Mouse (Mus musculus): ENCODE measurements around the gene Trp53bp1.

Trp53bp1 gene

GRCm38 (mm10) chr2:121249758-121250157 is 21.4 kb downstream of the Trp53bp1 start:
- in situ Hi-C loops (cut with MboI, MseI) = no loop called here

DNA sequence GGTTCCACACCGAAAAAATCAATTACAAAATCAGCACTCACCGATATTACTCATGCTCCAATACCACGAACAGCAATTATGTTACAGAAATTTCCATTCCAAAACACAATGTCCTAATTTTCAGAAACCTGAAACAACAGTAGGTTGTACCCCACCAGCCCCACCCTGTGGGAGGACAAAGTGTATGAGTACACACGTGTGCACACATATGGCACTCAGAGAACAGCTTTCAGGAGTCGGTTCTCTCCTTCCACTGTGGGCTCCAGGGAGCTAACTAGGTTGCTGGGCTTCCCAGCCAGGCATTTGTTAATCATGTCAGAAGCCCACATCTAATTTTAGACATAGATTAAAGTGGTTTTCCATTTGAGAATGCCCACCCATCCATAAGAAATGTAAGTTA is 27.1 kb downstream of the Trp53bp1 start:
- in situ Hi-C loops (cut with MboI, MseI) = no loop called here

DNA sequence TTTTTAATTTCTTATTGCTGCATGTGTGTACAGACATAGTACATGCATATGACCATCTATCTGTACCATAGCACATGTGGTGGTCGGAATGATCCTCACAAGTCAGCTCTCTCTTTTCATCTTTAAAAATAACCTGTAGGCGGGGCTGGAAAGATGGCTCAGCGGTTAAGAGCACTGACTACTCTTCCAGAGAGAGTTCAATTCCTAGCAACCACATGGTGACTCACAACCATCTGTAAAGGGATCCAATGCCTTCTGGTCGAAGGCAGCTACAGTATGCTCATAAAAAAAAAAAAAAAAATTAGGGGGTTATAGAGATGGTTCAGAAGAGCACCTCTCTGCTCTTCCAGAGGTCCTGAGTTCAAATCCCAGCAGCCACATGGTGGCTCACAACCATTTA is 31.8 kb downstream of the Trp53bp1 start:
- in situ Hi-C loops (cut with MboI, MseI) = no loop called here

DNA sequence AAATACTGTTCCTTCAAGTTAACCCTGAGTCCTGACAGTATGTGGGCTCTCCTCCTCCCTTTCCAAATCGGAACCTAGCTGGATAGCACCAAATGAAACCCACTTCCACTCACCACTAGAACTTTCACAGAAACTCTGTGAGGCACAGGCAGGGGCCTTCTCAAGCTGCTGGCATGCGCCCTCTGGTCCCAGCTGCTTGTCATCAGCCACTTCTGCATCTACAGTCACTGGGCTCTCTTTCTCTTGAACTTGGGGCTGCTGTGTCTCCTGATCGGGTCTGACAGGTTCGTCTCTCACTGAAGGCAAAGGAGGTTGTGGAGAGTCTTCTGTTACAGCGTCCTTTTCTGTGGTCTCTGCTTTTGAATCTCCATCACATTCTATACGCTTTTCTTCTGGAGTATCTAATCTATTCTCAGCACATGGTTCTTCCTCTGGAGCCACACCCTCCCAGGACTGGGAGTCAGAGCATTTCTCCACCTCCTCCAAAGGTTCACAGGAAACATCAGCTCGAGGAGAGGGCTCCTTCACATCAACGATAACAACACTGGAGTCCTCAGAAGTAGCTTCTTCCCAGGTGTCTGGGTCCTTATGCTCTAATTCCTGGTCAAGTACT is 35.6 kb downstream of the Trp53bp1 start:
- in situ Hi-C loops (cut with MboI, MseI) = no loop called here

- in situ Hi-C loops (cut with MboI, MseI) = no loop called here
Measured at GRCm38 (mm10) chr2:121228135-121228534, 43.1 kb downstream of the Trp53bp1 start.

- in situ Hi-C loops (cut with MboI, MseI) = no loop called here
Measured at GRCm38 (mm10) chr2:121223010-121223409, 48.2 kb downstream of the Trp53bp1 start.

- in situ Hi-C loops (cut with MboI, MseI) = loop anchor here (10.0 kb wide), 1 partner anchor 165 kb away; the partner anchor contains the start of gene Strc
Measured at GRCm38 (mm10) chr2:121219994-121220393, 51.2 kb downstream of the Trp53bp1 start.

GRCm38 (mm10) chr2:121219177-121219576 is 52.0 kb downstream of the Trp53bp1 start:
- in situ Hi-C loops (cut with MboI, MseI) = loop anchor here (10.0 kb wide), 1 partner anchor 166 kb away; the partner anchor contains the start of gene Strc

- in situ Hi-C loops (cut with MboI, MseI) = loop anchor here (10.0 kb wide), 1 partner anchor 170 kb away; the partner anchor contains the start of gene Strc
Measured at GRCm38 (mm10) chr2:121214491-121214890, 56.7 kb downstream of the Trp53bp1 start.

DNA sequence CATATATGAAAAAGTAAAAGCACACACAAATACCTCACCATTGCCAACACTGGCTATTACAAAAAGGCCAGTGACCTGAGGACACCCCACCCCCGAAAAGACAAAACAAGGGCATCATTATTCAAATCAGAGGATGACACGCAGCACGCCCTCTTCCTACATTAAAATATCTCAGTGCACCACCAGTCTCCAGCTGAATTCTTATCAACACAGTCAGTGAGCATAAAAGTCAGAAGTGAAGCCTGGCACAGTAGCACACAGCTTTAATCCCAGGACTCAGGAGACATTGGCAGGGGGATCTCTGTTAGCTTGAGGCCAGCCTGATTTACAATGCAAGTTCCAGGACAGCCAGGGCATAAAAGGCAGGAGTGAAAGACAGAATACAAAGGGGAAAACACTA is 64.7 kb downstream of the Trp53bp1 start:
- in situ Hi-C loops (cut with MboI, MseI) = no loop called here

DNA sequence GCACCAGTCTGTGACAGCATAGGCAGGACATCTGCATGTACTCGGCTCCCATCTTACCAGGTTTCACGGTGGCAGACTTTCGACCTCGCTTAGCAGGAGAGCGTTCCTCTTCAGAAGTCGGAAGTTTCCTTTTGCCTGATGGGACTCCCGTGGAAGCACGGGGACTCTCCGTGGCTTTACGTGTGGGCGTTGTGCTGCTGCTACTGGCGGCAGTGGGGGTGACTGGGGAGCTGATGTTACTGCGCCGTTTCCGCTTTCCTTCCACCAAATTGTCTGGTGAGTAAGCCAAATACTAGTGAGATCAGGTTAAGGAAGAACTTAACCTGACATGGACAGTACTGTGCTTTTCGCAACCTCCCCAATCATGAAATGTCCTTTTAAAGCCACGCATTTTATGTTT is 66.9 kb downstream of the Trp53bp1 start:
- in situ Hi-C loops (cut with MboI, MseI) = no loop called here

- in situ Hi-C loops (cut with MboI, MseI) = no loop called here
Measured at GRCm38 (mm10) chr2:121195466-121195865, 75.7 kb downstream of the Trp53bp1 start.

DNA sequence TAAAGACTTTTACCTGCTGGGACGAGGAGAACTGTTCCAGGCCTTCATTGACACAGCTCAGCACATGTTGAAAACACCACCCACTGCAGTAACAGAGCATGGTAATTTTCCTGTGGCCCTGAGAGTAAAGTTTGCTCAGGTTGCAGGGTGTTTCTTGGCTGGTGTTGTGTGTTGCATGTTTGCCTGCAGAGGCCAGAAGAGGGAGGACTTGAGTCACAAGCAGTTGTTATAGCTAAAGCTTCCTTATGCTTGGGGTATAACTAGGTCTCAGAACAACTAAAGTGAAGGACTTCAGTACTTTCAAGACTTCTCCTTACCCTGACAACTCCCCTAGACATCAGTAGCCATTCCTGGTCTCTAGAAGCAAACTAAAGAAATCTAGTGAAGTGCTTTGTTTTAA is 82.7 kb downstream of the Trp53bp1 start:
- in situ Hi-C loops (cut with MboI, MseI) = loop anchor here (10.0 kb wide), 1 partner anchor 314 kb away; no protein-coding TSS in a partner anchor

DNA sequence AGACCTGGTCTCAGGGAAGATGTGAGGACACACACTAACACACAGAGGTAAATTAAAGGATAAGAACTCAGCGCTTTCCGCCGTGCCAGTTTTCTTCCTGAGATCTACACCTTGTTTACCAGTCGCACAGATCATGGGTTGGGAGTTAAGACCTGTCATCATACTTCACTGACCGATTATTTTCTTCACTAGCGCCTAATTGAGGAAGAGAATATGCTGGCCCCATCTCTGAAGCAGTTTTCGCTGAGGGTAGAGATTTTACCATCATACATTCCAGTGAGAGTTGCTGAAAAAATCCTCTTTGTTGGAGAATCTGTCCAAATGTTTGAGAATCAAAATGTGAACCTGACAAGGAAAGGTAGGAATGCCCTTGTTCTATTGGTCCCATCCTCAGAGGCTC is 87.1 kb downstream of the Trp53bp1 start:
- in situ Hi-C loops (cut with MboI, MseI) = loop anchor here (10.0 kb wide), 1 partner anchor 309 kb away; no protein-coding TSS in a partner anchor

DNA sequence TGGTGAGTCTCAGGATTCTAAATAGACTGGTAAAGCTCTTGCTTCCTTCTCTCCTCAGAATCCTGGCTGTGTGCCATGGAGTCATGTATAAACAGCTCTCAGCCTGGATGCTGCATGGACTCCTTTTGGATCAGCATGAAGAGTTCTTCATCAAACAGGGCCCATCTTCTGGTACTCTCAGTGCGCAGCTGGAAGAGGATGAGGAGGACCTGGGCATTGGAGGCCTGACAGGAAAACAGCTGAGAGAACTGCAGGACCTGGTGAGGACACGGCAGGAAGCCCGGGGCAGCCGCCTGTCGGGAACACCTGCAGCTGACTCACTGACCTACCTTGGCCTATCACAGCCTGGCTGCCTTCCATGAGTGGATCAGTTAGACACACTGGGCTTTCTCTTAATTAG is 87.8 kb downstream of the Trp53bp1 start:
- in situ Hi-C loops (cut with MboI, MseI) = loop anchor here (10.0 kb wide), 1 partner anchor 309 kb away; no protein-coding TSS in a partner anchor

- in situ Hi-C loops (cut with MboI, MseI) = no loop called here
Measured at GRCm38 (mm10) chr2:121178828-121179479, 92.3 kb downstream of the Trp53bp1 start.

DNA sequence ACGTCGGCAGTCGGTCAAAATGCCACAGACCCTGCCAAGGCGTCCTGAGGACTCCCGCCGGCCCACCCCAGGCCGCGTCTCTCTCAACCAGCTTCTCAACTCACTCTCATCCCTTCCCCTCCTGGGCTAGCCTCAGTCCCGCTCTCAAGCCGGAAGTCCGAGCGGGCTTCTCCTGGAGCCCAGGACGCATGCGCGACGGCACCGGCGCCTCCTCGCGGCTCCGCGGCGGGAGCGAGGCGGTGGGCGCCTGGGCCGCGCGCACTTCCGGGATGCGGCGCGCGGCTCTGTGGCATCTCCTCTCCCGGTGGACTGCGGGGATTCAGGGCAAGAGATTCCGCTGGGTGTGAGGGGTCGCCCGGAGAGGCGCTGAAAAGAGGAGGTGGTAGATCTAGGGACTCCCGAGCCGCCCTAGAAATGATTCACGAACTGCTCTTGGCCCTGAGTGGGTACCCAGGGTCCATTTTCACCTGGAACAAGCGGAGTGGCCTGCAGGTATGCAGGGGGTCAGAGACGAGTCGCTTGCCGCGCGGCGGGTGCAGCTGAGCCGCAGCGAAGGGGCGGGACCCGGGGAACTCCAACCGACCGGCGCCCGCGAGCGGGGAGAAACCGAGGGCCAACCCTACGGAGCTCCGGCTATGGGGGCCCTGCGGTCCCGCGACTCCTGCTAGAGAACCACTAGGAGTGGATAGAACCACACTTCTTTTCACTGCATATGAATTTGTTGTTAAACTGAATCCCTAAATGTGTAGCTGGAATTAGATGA is 100.0 kb downstream of the Trp53bp1 start, which contains the start of gene Zscan29:
Gene Zscan29 (minus strand): TSS at position 146 of the 763 bp plus-strand sequence.
- in situ Hi-C loops (cut with MboI, MseI) = no loop called here

- in situ Hi-C loops (cut with MboI, MseI) = no loop called here
Measured at GRCm38 (mm10) chr2:121170481-121170971, 100.7 kb downstream of the Trp53bp1 start, which contains the start of gene Tubgcp4. Gene Tubgcp4, plus strand, starts transcription at chr2:121170654.

DNA sequence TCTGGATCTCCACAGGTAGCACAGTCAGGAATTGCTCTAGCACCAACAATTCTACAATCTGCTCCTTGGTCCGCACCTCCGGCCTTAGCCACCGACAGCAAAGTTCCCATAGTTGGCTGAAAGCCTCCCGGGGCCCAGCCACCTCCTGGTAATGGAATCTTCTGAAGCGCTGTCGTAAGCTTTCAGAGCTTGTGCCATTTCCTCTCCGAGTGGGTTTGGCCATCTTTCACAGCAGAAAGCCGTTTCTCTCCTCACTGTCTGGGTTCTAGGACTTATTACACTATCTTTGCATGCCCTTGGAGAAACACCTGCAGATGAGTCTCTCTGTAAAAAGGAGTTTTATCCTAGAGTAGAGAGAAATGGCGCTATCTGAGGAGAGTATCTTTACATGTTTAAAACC is 101.3 kb downstream of the Trp53bp1 start:
- in situ Hi-C loops (cut with MboI, MseI) = no loop called here

GRCm38 (mm10) chr2:121169173-121169572 is 102.0 kb downstream of the Trp53bp1 start:
- in situ Hi-C loops (cut with MboI, MseI) = no loop called here

DNA sequence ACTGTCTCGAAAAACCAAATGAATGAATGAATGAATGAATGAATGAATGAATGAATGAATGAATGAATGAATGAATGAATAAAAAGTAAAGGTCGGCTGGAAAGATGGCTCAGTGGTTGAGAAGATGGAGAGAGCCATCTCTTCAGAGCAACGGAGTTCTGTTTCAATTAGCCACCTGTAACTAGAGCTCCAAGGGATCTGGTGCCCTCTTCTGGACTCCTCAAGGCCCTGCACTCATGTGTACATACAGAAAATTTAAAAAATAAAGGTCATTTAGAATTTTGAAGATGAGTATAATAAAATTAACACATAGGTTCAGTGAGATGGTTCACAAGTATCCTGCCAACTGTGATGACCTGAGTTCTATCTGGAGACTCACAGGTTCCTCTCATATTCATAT is 118.1 kb downstream of the Trp53bp1 start:
- in situ Hi-C loops (cut with MboI, MseI) = no loop called here

DNA sequence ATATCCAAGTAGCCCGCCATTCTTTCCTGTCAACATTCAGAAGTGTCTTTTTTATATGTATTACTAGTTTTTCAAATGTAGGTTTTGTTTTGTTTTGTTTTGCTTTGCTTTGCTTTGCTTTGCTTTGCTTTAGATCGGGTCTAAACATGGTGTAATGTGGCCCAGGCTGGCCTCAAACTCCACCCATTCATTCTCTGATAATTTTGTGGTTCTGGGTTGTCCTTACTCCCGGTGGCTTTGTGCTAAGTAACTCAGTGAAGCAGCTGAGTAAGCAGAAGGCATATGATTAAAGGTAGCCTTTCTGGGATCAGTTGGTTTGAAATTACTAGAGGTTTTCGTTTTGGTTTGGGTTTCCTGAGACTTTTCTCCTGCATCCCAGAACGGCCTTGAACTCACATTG is 121.5 kb downstream of the Trp53bp1 start:
- in situ Hi-C loops (cut with MboI, MseI) = no loop called here
